Mouse (Mus musculus) heart, adult 2 months (tissue): ENCODE measurements around the gene Zc2hc1c. TPM values are rescaled to one million over a fixed set of nuclear protein-coding genes. Genes with fewer than 3 reads are reported as not detected.

Experiments
- DNase-seq, 2 experiments: peaks; one replicate each; pipeline ENCODE4 v3.0.0; 2021
- H3K27ac ChIP-seq: fragments of 200-600 bp; 2 replicates; pipeline ENCODE4 v1.8.1; 2022
- H3K27me3 ChIP-seq: fragments of 200-500 bp; 2 replicates; pipeline ENCODE4 v1.6.1; 2012; ENCODE audit warnings: mild to moderate bottlenecking, low read length, inconsistent platforms, mixed read lengths; ENCODE audit not compliant: control insufficient read depth, insufficient read depth
- H3K36me3 ChIP-seq: fragments of 200-500 bp; 2 replicates; pipeline ENCODE4 v1.6.1; 2012; ENCODE audit warnings: low read length, inconsistent platforms; ENCODE audit not compliant: control insufficient read depth, insufficient read depth
- H3K4me1 ChIP-seq: fragments of 200-500 bp; 2 replicates; pipeline ENCODE4 v1.6.1; 2011; ENCODE audit warnings: low read length; ENCODE audit not compliant: control insufficient read depth, insufficient read depth
- H3K4me3 ChIP-seq: fragments of 200-600 bp; 2 replicates; pipeline ENCODE4 v1.8.1; 2022
- H3K79me2 ChIP-seq: fragments of 200-500 bp; replicated peaks from 2 replicates; pipeline ENCODE4 v1.6.1; 2012; ENCODE audit warnings: mild to moderate bottlenecking, inconsistent platforms, low read length, moderate library complexity, mixed read lengths; ENCODE audit not compliant: control insufficient read depth, insufficient read depth
- H3K9ac ChIP-seq: fragments of 200-500 bp; 2 replicates; pipeline ENCODE4 v1.6.1; 2012; ENCODE audit warnings: low read depth, mild to moderate bottlenecking, control low read depth, inconsistent platforms, low read length, mixed read lengths
- CTCF ChIP-seq: fragments of 200-600 bp; IDR thresholded peaks from 2 replicates; pipeline ENCODE4 v1.8.1; 2022; ENCODE audit warnings: antibody characterized with exemption, mild to moderate bottlenecking, moderate library complexity
- EP300 ChIP-seq: fragments of 200-500 bp; IDR thresholded peaks from 2 replicates; pipeline ENCODE4 v1.6.1; 2011; ENCODE audit warnings: low read depth, low read length, control low read depth; ENCODE audit not compliant: insufficient read depth
- POLR2A ChIP-seq: fragments of 200-500 bp; IDR thresholded peaks from 2 replicates; pipeline ENCODE4 v1.6.1; 2011; ENCODE audit warnings: mild to moderate bottlenecking, low read depth, low read length, control low read depth; ENCODE audit not compliant: insufficient read depth
- WGBS: fragments of 180-500 bp; shearing (Covaris S2); methylation state at CpG from one replicate; pipeline ENCODE4 v1.1.7; 2018; 5-methylcytosine and 5-hydroxymethylcytosine counted together
- intact Hi-C: fragments of 180-260 bp; cut with DNase I; formaldehyde crosslinking; loops from one replicate; pipeline ENCODE4 v1.15.1; 2025
- polyA plus RNA-seq: library from polyadenylated mRNA; depleted of rRNA; stranded (reverse); fragments of >200 nt; gene quantifications from 2 replicates; pipeline ENCODE4 v1.2.3, GENCODE M21; 2012
- total RNA-seq, 2 experiments: library from RNA; stranded (reverse); gene quantifications; 2 replicates each; pipeline ENCODE4 v1.2.3; 2021

Gene Zc2hc1c
- total and polyA plus RNA-seq, 3 experiments = 1.0 to 2.6 (median 2.2) TPM

- 42% methylated on average over 24 of the region's 24 CpGs for WGBS
- H3K9ac ChIP-seq = peak overlapping the region; percentile 18
- H3K27ac ChIP-seq = peak overlapping the region; percentile 66
- no peaks in the 10 kb centered on the region for H3K79me2 ChIP-seq
- H3K4me1 ChIP-seq = peaks cover 5% of the 10 kb centered on the region
- intact Hi-C loops = loop anchor here (5.0 kb wide), 2 partner anchors 72 to 122 kb away; partner anchors contain the start of gene Eif2b2
- no peaks in the 10 kb centered on the region for H3K27me3 ChIP-seq
- peak overlapping the region; percentile 61 for H3K4me3 ChIP-seq
- TF ChIP-seq POLR2A = no peak
- no peak for TF ChIP-seq EP300
- TF ChIP-seq CTCF = no peak
- peak in 1 of 2 experiments; percentile 40 for DNase-seq
- H3K36me3 ChIP-seq = no peaks in the 10 kb centered on the region
Measured at GRCm38 (mm10) chr12:85289157-85290000, 988 bp downstream of the Zc2hc1c start.

- no peaks in the 10 kb centered on the region for H3K36me3 ChIP-seq
- intact Hi-C loops = no loop called here
- H3K27me3 ChIP-seq = no peaks in the 10 kb centered on the region
- peaks cover 5% of the 10 kb centered on the region for H3K4me1 ChIP-seq
- DNase-seq = no peak
- no peak overlapping the region for H3K4me3 ChIP-seq
- TF ChIP-seq EP300 (no peak), POLR2A (no peak), CTCF (no peak)
- H3K9ac ChIP-seq = no peak overlapping the region
- H3K79me2 ChIP-seq = no peaks in the 10 kb centered on the region
- 79% methylated on average over 10 of the region's 10 CpGs for WGBS
- H3K27ac ChIP-seq = no peak overlapping the region
Measured at GRCm38 (mm10) chr12:85290633-85291032, 2.2 kb downstream of the Zc2hc1c start.

- peaks cover 5% of the 10 kb centered on the region for H3K4me1 ChIP-seq
- no peak for TF ChIP-seq POLR2A
- TF ChIP-seq EP300 = no peak
- no peak for TF ChIP-seq CTCF
- no peaks in the 10 kb centered on the region for H3K27me3 ChIP-seq
- H3K9ac ChIP-seq = no peak overlapping the region
- intact Hi-C loops = no loop called here
- no peak overlapping the region for H3K4me3 ChIP-seq
- no peak overlapping the region for H3K27ac ChIP-seq
- H3K79me2 ChIP-seq = no peaks in the 10 kb centered on the region
- DNase-seq = no peak
- no peaks in the 10 kb centered on the region for H3K36me3 ChIP-seq
Measured at GRCm38 (mm10) chr12:85291541-85291940, 3.1 kb downstream of the Zc2hc1c start.

GRCm38 (mm10) chr12:85292288-85292687 is 3.9 kb downstream of the Zc2hc1c start:
- H3K27me3 ChIP-seq = no peaks in the 10 kb centered on the region
- intact Hi-C loops = no loop called here
- H3K36me3 ChIP-seq = no peaks in the 10 kb centered on the region
- peaks cover 5% of the 10 kb centered on the region for H3K4me1 ChIP-seq
- H3K4me3 ChIP-seq = no peak overlapping the region
- no peak overlapping the region for H3K9ac ChIP-seq
- H3K27ac ChIP-seq = no peak overlapping the region
- TF ChIP-seq POLR2A (no peak), EP300 (no peak), CTCF (no peak)
- no peak for DNase-seq
- WGBS = 33% methylated on average over 6 of the region's 6 CpGs
- no peaks in the 10 kb centered on the region for H3K79me2 ChIP-seq

GRCm38 (mm10) chr12:85292906-85293305 is 4.5 kb downstream of the Zc2hc1c start:
- no peak overlapping the region for H3K4me3 ChIP-seq
- no peaks in the 10 kb centered on the region for H3K36me3 ChIP-seq
- DNase-seq = no peak
- no peaks in the 10 kb centered on the region for H3K27me3 ChIP-seq
- peaks cover 5% of the 10 kb centered on the region for H3K4me1 ChIP-seq
- no peak overlapping the region for H3K27ac ChIP-seq
- no peak overlapping the region for H3K9ac ChIP-seq
- intact Hi-C loops = loop anchor here (1.0 kb wide), 1 partner anchor 12 kb away; no protein-coding TSS in a partner anchor
- H3K79me2 ChIP-seq = no peaks in the 10 kb centered on the region
- TF ChIP-seq CTCF (peak; percentile 57), EP300 (no peak), POLR2A (no peak)

- no peak for TF ChIP-seq EP300
- Histone ChIP-seq H3K4me1 (peaks cover 2% of the 10 kb centered on the region; the same call in 1 of the 2 replicates), H3K79me2 (no peaks in the 10 kb centered on the region), H3K9ac (no peak overlapping the region), H3K4me3 (no peak overlapping the region), H3K27me3 (no peaks in the 10 kb centered on the region), H3K36me3 (no peaks in the 10 kb centered on the region), H3K27ac (no peak overlapping the region)
- no peak for DNase-seq
- intact Hi-C loops = no loop called here
- WGBS = 94% methylated on average over 2 of the region's 2 CpGs
Measured at GRCm38 (mm10) chr12:85295506-85295905, 7.1 kb downstream of the Zc2hc1c start.
